Mouse (Mus musculus): ENCODE data around the gene Bmp7.

Gene Bmp7

DNA sequence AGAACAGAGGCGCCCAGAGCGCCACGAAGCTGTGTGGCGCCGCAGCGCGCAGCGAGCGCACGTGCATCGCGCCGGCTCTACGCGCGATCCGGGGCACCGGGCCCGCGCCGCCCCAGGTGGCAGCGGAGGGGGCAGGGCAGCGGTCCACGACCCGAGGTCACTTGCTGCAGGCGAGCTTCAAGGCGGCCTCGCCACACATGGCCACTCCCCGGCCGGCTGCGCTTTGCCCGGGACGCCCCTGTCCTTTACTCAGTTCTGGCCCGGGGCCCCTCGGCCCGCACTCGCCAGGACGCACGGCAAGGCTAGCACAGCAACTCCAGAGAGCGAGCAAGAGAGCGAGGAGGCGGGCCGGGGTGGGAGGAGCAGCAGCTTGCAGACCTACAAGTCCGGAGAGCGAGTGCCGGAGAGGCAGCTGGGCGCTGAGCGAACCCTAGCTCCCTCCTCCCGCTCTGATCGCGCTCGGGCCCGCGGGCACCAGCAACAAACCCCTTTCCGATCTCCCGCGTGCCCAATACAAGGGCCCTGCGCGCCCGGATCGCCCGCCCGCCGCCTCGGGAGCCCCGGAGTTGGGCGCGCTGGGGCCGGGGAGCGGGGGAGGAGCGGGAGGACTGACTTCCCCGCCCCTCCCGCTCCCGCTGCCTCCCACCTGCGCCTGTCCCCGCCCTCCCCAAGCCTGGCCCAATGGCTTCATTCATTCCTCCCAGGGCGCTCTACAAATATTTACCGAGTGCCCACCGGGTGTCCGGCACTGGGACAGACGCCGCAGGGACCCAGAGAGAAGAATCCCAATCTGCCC, at the start of gene Bmp7:
Gene Bmp7 (minus strand): TSS at position 319 of the 796 bp plus-strand sequence.
- peak; percentile 72 to 76 for DNase-seq

DNA sequence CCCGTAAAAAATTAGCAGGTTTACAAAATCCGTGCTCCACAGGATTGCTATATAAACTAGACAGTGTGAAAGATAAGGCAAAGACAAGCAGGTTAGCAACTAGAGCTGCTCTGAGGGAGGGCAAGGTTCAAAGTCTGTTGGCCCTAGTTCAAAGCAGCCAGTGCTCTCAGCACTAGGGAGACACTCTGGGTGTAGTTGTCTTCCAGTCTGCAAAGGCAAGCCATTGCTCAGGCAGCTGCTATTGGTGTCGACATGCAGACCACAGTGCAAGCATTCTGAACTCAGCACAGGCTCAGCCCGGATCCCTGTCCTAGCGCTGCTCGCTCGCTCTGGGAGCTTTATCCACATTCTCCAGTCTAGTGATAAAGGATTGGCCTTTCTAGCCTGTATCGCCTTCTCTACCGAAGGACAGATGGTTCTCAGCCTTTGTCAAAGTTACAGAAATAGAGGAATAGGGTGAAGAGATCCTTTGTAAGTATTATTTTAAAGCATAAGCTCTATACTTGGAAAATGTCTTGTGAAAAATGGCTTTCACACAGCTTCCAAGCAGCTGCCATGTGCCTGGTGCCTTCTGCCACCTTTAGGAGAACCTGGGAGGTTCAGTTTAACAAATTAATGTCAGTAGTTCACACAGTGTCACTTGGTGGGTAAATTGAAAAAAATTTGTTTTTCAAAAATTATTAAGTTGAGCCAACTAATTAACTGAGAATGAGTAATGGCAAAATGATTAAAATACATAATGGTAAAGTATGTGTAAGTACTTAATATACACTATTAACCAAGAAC, 42.8 kb upstream of the Bmp7 start:
- DNase-seq: peak in 1 of 2 experiments; percentile 46

DNA sequence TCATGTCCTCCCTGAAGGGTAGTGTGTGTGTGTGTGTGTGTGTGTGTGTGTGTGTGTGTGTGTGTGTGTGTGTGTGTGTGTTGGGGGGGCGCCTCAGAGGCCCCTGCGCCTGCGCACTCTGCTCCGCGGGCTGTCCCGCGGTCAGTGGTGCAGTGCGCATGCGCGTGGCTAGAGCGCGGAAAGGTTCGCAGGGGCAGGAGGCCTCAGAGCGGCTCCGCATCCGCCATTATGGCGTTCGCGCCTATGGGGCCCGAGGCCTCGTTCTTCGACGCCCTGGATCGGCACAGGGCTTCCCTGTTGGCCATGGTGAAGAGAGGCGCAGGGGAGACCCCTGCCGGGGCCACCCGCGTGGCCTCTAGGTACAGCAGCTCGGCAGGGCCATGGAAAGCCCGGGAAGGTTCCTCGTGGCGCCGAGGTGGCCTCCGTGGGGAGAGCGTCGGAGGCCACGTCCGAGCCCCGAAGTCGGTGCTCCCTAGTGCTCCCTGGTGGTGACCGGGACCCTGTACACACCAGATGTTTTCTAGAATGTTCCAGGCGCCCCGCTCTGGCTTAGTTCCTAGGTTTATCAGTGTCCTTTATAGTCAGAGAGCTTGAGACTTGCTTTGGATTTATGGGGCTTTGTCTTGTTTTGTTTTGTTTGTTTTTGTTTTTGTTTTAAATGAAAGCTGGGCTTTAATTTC, 39.7 kb upstream of the Bmp7 start:
- DNase-seq: no peak

DNA sequence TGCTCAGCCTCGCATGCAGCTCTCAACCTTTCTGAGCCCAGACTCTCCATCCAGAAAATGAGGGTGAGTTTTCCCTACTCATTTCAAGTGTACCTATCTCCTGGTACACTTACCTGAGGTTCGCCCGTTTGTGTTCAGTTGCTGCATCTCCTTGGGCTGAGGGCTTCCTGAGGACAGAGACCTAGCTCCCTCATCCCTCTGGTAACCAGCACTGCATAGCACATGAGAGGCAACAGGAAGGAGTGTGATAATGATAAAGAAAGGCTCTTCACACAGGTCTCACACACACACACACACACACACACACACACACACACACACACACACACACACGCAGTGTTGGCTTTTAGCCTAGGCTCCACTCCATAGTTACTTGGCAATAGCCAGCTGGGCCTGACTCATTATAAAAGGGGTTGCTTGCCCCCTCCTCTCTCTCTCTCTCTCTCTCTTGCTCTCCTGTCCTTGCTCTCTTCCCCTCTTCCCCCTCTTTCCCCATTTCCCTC, 38.1 kb upstream of the Bmp7 start:
- no peak for DNase-seq

DNA sequence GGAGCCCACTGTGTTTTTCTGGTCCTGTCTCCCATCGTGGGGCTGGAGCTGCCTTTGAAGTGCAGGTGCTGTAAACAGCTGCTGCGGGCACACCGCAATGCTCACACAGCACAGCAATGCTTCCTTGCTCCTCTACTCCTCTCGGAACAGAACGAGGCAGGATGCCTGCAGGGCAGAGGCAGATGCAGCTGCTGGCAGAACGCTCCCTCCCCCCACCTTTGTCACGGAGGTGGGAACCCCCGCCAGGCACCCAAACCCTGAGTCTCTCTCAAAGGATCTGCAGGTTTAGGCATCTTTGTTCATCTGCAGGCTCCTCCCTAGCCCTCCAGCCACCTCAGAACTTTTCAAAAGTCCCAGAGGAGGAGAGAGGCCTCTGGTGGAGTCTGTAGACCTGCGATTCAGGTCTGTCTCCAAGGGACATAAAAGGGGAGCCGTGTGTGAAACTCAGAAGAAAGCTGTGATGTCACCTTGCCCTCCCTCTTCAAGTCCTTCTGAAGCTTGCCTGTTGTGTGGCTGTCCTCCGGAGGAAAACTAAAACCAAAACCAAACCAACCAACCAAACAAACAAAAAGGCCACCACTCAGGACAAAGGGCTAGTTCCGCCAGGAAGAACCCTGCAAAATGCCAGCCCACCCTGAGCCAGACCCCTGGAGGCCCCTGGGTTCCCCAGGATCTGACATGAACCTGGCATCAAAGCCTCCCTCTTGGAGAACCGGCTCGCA, 37.4 kb upstream of the Bmp7 start, which contains the start of gene Spo11:
Gene Spo11 (plus strand): TSS at position 292 of the 722 bp plus-strand sequence.
- DNase-seq: peak; percentile 90 to 95

DNA sequence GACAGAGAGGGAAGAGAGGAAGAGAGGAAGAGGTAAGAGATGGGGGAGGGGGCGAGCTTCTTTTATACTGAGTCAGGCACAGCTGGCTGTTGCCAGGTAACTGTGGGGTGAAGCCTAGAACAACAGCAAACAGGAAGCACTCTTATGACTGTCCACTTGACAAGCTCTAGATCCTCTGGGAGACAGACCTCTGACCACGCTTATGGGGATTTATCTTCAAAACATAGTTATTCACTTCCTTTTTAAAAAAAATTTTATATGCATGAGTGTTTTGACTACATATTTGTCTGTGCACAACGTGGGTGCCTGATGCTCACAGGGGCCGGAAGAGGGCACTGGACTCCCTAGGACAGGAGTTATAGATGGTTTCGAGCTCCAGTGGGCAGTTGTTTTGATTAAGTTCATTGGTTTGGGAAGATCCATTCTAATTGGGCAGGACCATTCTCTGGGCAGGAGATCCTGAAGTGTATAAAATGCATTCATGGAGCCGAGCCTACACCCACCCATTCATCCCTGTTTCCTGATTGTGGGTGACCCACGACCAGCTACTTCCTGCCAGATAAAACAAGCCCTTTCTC, 36.6 kb upstream of the Bmp7 start:
- DNase-seq: peak; percentile 47 to 74

DNA sequence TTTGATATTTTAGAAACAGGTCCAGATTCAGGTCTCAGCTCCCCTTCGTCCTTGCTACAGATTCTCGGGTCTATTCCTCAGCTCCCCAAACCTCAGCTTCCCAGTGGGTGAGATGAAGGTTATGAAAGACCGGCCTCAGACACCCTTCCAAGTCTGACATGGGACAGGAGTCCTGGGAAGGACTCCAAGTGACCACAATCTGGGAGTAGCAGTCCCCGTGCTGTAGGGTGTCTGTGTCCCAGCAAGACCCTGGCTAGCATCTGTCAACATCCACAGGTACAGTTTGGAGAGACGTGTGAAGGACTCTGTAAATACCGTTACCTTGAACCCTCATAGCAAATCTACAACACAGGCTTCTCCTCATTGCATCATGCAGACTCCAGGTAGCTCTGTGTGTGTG, 35.0 kb upstream of the Bmp7 start:
- no peak for DNase-seq

DNA sequence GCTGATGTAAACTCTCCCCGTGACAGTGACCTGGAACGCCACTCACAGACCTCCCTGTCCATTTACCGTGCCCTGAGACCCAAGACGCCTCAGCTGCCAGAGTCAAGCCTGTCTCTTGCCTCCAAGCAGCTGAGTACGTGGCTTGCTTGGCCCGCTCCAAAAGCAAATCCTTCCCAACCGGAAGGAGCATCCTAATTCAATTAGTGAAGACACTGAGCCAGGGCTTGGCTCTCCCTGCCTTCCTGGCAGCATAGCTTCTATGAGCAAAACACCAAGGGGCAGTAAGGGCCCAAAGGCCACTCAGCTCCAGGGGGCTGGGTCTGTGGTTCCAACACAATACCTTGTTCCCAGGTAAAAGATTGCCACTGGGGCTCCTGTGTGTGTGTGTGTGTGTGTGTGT, 34.6 kb upstream of the Bmp7 start:
- no peak for DNase-seq

DNA sequence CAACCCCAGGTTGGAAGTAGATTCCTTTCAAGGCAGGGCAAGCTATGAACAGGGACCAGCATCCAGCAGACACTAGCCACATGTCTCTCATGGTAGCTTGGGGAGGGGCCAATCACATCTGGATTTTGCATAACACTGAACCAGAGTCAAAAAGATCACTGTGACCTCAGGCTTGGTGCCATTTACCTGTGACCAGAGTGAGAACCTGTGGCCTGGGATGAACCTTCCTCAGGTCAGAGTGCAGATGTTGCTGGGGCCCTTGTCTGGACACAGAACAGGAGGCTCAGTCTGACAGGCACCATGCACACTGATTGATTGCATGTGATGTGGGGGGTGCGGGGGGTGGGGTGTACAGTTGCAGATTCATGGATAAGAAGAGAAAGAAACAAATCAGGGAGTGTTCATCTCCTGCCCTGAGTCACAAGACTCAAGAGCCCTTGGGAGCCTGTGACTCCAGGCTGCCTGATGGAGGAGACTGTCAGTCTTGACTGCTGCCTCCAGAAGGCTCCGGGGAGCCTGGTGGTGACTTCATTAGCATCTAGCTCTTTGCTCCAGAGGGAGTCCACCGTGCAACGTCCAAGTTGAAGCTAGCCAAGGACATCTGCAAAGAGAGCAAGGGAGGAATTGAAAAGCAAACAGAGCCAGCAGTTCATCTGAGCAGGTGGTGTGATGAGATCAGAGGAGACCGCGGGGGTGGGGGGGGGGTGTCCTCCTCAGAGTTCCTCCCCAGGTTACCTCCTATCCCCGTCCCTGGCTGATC, 33.9 kb upstream of the Bmp7 start:
- no peak for DNase-seq

DNA sequence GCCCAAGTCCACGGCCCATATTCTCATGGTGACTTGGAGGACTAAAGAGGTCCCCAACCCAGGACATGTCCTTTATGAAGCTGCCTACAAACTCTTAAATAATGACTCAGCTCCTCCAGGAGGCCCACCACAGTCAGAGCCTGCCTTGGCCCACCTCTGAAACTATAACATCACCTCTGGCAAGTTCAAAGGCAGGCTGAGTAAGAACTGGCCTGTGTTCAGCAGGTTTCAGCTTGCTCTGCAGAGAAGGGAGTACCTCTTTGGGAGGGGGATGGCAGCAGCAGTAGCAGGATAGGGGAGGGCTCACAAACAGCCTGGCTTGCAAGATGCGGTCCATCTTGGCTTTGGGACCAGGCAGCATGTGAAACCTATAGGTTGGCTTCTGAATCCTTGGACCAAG, 31.7 kb upstream of the Bmp7 start:
- DNase-seq: no peak

DNA sequence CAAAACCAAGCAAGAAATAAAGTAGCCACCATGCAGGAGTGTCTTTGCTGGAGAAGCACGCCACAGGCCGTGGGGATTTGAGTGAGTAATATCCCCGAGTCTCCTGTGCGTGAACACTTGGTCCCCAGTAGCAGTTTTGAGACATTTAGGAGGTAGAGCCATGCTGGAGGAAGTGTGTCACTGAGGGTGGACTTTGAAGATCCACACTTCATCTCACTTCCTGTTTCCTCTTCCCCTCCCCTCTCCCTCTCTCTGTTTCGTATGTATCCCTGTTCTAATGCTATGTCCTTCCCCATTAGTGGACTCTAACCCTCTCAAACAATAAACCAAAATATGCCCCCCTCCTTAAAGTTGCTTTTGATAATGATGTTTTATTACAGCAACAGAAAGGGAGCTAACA, 26.4 kb upstream of the Bmp7 start:
- DNase-seq: no peak

DNA sequence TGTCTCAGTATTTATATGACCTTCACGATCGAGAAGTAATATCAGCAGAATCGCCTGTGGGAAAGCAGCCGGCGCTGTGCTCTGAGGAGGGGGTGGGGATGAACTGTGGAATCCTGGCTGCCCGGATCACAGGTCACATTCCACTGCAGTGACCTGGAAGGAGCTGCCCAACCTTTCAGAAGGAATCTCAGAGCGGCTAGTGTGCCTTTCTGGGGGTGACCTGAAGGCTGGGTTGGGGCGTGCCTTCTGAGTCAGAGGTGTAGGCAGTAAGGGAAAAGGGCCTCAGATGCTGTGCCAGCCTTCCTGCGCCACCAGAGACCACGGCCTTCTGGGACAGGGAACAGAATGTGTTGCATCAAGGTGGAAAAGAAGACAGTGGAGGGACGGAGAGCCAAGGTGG, 25.1 kb upstream of the Bmp7 start:
- no peak for DNase-seq

DNA sequence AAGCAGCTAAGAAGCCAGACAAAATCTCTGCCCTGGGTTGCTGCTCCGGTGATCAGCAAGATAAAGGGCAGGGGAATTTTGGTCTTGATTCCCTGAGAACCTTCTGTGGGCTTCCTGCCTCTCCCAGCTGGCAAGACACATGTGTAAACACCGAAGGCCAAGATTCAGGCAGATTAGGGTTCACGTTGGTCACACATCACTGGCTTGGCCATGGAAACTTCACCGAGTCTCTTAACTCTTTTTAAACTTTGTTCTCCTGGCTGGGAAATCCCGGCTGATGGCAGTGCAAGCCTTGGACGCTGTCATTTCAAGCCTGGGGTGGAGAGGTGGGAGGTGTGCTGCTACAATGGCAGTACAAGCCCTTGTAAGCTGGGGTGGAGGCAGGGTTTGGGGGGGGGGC, 21.1 kb upstream of the Bmp7 start:
- DNase-seq: no peak

DNA sequence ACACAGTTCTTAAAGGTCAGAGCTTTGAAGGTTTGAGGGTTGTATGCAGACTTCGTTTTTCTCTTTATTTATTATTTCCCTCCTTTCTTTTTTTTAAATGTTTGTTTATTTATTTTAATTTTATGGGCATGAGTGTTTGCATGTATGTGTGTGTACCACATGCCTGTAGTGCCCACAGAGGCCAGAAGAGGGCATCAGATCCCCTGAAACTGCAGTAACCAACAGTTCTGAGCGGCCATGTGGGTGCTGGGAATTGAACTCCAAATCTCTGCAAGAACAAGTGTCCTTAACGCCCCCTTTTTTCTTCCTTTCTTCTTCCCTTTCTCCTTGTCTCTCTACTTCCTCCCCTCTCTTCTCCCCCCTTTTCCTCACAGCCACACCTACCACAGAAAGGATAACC, 20.2 kb upstream of the Bmp7 start:
- no peak for DNase-seq

DNA sequence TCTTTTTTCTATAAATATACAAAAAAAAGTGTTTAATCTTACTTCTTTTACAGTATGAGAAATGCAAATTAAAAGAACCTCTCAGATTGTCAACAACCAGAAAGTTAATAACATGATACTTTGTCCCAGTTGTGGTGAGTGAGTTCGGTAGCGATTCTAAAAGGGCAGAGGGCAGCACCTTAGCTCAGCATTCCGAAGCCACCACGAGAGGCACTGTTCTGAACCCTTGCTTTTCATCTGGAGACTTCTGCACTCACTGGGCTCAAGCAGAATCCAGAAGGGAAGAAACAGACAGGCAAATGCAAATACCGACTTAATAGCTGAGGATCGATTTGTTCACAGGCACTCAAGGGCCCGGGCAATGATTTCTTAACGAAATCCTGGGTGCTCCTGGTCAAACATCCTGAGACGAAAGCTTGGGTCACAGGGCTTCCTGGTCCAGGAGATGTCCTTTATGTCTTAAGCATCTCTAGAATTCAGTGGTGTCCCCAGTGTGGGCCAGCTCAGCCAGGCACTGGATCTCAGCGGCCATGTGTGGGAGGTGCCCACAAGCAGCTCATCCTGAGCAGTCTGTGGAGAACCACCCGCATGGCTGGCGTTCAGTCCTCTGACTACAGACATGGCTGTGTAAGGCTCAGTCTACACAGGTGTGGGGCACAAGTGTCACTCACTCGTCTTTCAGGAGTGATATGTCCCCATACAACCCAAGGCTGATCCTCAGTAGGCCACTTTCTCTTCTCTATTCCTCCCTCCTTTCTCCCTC, 19.1 kb upstream of the Bmp7 start:
- no peak for DNase-seq

DNA sequence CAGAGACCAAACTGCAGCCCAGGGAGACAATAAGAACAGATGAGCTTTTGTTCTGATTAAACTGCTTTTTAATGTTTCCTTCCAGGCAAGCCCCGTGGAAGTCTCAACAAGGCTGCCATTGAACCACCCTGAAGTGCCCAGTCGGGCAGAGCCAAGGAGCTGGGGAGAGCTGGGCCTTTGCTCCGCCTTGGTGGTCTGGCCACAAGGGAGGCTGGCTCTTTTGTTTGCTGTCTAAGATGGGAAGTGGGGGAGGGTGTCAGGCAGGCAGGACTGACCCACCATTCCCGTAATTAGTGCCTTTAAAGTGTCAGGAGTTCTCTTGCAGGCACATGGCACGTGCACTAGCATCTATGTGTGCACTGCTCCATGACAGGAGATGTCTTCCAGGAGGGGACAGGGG, 18.5 kb upstream of the Bmp7 start:
- DNase-seq: no peak

DNA sequence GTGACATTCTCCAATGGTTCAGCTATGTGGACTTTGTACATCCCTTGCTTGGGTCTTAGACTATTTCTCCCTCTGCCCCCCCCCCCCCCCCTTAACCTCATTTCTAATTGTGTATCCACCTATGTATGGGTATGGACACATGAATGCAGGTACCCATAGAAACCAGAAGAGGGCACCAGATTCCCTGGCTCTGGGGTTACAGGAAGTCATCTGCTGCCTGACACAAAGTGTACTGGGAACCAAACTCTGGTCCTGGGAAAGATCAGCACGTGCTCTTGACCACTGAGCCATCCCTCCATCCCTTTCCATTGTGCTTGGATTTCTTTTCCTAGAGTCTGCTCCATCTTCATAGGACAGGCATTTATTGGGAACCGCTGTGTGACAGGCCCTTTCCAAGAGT, 11.9 kb upstream of the Bmp7 start:
- DNase-seq: no peak

DNA sequence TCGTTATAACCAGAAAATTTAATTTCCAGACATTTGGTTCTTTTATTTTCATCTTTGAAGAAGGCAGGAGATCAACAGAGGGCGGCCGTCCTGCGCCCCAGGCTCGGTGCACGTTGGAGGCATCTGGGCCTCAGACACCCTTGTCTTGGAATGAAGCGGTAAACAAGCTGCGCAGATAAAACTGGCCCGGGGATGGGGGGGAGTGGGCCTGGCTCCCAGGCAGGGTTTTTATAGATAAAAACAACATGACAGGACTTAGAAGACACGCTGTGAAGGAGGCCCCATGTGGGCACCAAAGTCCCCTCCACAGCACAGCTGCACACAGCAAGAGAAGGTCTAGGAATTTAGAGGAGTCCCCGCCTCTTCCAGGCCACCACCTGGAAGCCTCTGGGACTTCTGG, 10.6 kb upstream of the Bmp7 start:
- DNase-seq: no peak

DNA sequence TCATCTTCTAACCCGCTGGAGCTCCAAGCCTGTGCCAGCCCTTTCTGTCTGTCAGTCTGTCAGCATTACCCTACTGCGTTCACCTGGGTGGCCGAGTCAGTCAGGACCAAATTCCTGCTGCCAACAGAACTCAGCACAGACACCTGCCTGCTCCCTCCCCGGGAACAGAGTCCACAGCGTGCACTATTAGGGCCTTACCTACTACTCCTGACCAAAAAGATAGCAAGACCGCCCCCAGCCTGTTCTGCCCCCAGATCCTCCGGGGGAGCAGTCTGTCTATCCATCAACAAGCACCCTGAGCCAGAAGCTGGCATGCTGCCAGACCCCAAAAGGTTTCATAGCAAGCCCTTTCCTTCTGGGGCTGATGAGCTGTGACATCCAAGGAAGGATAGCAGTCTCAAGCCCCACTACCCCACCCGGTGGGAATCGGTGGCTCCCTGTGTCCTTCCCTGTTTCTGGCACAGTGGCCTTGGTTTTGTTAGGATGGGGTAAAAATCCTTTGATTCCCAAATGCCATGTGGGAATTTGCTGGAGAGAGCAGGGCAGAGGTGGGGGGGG, 10.1 kb upstream of the Bmp7 start:
- no peak for DNase-seq

DNA sequence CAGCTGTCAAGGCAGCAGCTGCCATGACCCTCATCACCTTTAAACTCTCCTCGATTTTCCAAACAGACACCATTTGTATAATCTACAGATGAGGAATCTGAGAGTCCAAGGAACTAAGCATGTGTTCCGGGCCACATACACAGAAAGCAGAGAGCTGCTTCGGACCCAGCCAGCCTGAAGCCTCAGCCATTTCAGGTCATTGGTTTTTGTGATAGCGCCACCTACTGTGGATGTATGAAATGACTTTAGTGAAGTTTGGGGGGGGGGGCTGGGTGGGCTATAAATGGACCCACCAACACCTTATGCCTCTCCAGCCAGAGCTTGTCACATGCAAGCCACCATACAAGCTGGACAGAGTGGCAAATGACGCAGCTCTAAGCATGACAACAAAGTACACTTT, 8.9 kb upstream of the Bmp7 start:
- no peak for DNase-seq

DNA sequence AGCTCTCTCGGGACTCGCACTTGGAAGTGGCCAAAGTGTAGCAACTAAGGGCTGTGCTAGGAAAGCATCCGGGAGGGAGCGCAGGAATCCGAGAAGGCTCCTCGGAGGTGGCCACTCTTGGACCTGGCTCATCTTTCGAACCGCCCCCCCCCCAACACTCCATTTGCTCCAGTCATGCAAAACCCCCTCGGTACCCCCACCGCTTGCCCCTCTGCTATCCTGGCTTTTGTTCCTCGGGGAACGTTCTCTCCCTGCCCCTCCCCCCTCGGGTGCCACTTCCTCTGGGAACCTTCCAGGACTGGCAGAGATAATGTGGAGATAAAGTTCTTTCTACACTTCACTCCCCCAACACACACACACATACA, 660 bp upstream of the Bmp7 start:
- no peak for DNase-seq

All from thymus, adult 18-20 months (tissue).